Mouse (Mus musculus) myocyte (in vitro differentiated cells): Measurements from ENCODE around the gene Gm3238. TPM values are rescaled to one million over a fixed set of nuclear protein-coding genes. Genes with fewer than 3 reads are reported as not detected.
A peak's percentile ranks its signal among the peaks of the same experiment; 100 is the strongest.
"Not testable (repeated sequence)": the region's sequence is repeated elsewhere in the genome, so short reads cannot be mapped to it uniquely, and the experiment has no call there.

Source experiments
- H3K27me3 ChIP-seq: one replicate; pipeline ENCODE4 v1.6.1; 2011; ENCODE audit not compliant: control insufficient read depth, insufficient read depth, insufficient read length
- H3K36me3 ChIP-seq: one replicate; pipeline ENCODE4 v1.6.1; 2011; ENCODE audit not compliant: control insufficient read depth, insufficient read depth
- H3K4me2 ChIP-seq: one replicate; pipeline ENCODE4 v1.6.1; 2011; ENCODE audit warnings: low read depth, control low read depth
- H3K4me3 ChIP-seq: one replicate; pipeline ENCODE4 v1.5.1; 2011; ENCODE audit warnings: mild to moderate bottlenecking, control low read depth, moderate library complexity
- H3K79me2 ChIP-seq: one replicate; pipeline ENCODE4 v1.6.1; 2011; ENCODE audit not compliant: control insufficient read depth, insufficient read depth
- H3ac ChIP-seq: one replicate; pipeline ENCODE4 v1.6.1; 2011; ENCODE audit not compliant: control insufficient read depth, insufficient read length
- CEBPB ChIP-seq: IDR thresholded peaks from 2 replicates; pipeline ENCODE4 v1.6.1; 2011; ENCODE audit warnings: mild to moderate bottlenecking, moderate library complexity; ENCODE audit not compliant: poor library complexity, insufficient read depth, severe bottlenecking
- E2F4 ChIP-seq: IDR thresholded peaks from one replicate; pipeline ENCODE4 v1.6.1; 2011; ENCODE audit warnings: mild to moderate bottlenecking, control low read depth, moderate library complexity; ENCODE audit not compliant: insufficient read depth
- MAX ChIP-seq: IDR thresholded peaks from one replicate; pipeline ENCODE4 v1.6.1; 2011; ENCODE audit warnings: low read depth, mild to moderate bottlenecking, control low read depth
- MYOD1 ChIP-seq, 3 experiments: IDR thresholded peaks; one replicate each; pipeline ENCODE4 v1.6.1; 2011; ENCODE audit warnings: control low read depth in 2 of 3, low read depth in 2 of 3, mild to moderate bottlenecking in 2 of 3, moderate library complexity in 1 of 3; ENCODE audit not compliant: insufficient read length in 2 of 3, control insufficient read depth in 1 of 3
- MYOG ChIP-seq, 3 experiments: IDR thresholded peaks; one replicate each; pipeline ENCODE4 v1.6.1; 2011; ENCODE audit warnings: control low read depth in 2 of 3, low read depth in 2 of 3, mild to moderate bottlenecking in 2 of 3; ENCODE audit not compliant: insufficient read length in 2 of 3, control insufficient read depth in 1 of 3, insufficient read depth in 1 of 3
- POLR2A ChIP-seq: IDR thresholded peaks from one replicate; pipeline ENCODE4 v1.6.1; 2011; ENCODE audit warnings: low read depth, mild to moderate bottlenecking, control low read depth, moderate library complexity; ENCODE audit not compliant: insufficient read length
- POLR2AphosphoS2 ChIP-seq: IDR thresholded peaks from one replicate; pipeline ENCODE4 v1.6.1; 2011; ENCODE audit warnings: low read depth, control low read depth; ENCODE audit not compliant: insufficient read length
- REST ChIP-seq: IDR thresholded peaks from one replicate; pipeline ENCODE4 v1.6.1; 2011; ENCODE audit warnings: mild to moderate bottlenecking, control low read depth, moderate library complexity; ENCODE audit not compliant: insufficient read depth, insufficient read length
- SRF ChIP-seq: IDR thresholded peaks from one replicate; pipeline ENCODE4 v1.6.1; 2011; ENCODE audit warnings: low read depth; ENCODE audit not compliant: control insufficient read depth, insufficient read length
- TCF12 ChIP-seq: IDR thresholded peaks from one replicate; pipeline ENCODE4 v1.6.1; 2011; ENCODE audit warnings: mild to moderate bottlenecking, control low read depth; ENCODE audit not compliant: poor library complexity, insufficient read depth, severe bottlenecking
- TCF3 ChIP-seq: IDR thresholded peaks from one replicate; pipeline ENCODE4 v1.6.1; 2011; ENCODE audit warnings: low read depth, control low read depth; ENCODE audit not compliant: insufficient read length
- USF1 ChIP-seq: IDR thresholded peaks from one replicate; pipeline ENCODE4 v1.6.1; 2011; ENCODE audit warnings: low read depth, mild to moderate bottlenecking, control low read depth, moderate library complexity
- polyA plus RNA-seq: library from polyadenylated mRNA; unstranded; fragments of >200 nt; fragmentation: generic; extraction: Trizol; gene quantifications from one replicate; pipeline ENCODE4 v1.2.1, GENCODE M21; 2012; ENCODE audit warnings: missing spikeins

The Gm3238 gene
- polyA plus RNA-seq, 1 experiment = not detected

GRCm38 (mm10) chr10:77788621-77789020 is 17.5 kb upstream of the Gm3238 start:
- no peaks in the 10 kb centered on the region for H3K79me2 ChIP-seq
- no peak overlapping the region for H3ac ChIP-seq
- peaks cover 6% of the 10 kb centered on the region for H3K27me3 ChIP-seq
- no peak overlapping the region for H3K4me2 ChIP-seq
- TF ChIP-seq MAX (no peak), USF1 (no peak), TCF12 (no peak), POLR2A (no peak), MYOD1 (IDR thresholded peaks at IDR 0.05; ENCODE audit: control insufficient read depth in 1 of 3, insufficient read length in 2 of 3, low read depth in 2 of 3) (no peak), TCF3 (no peak), SRF (no peak), REST (no peak), POLR2AphosphoS2 (no peak)
- no peak overlapping the region for H3K4me3 ChIP-seq
- no peaks in the 10 kb centered on the region for H3K36me3 ChIP-seq

- not testable (repeated sequence) for H3ac ChIP-seq, H3K4me2 ChIP-seq
- TF ChIP-seq TCF3 (peak; percentile 49), MYOG (IDR thresholded peaks at IDR 0.05; ENCODE audit: control insufficient read depth in 1 of 3, insufficient read depth in 1 of 3, insufficient read length in 2 of 3, low read depth in 2 of 3) (peak in 1 of 3 experiments; percentile 45), MYOD1 (IDR thresholded peaks at IDR 0.05; ENCODE audit: control insufficient read depth in 1 of 3, insufficient read length in 2 of 3, low read depth in 2 of 3) (peak in 2 of 3 experiments; percentile 16 to 56)
These were observed 16.8 kb upstream of the Gm3238 start, which contains the start of gene Gm7137 for GRCm38 (mm10) chr10:77787876-77788275. Gene Gm7137, minus strand, starts transcription at chr10:77788200.

GRCm38 (mm10) chr10:77783396-77783795 is 12.3 kb upstream of the Gm3238 start:
- H3K4me3 ChIP-seq, H3K4me2 ChIP-seq, H3K27me3 ChIP-seq, H3K79me2 ChIP-seq, H3K36me3 ChIP-seq, H3ac ChIP-seq: not testable (repeated sequence)

More at GRCm38 (mm10) chr10:77787876-77788275, 16.8 kb upstream of the Gm3238 start, which contains the start of gene Gm7137:
- not testable (repeated sequence) for H3K4me3 ChIP-seq, H3K36me3 ChIP-seq, H3K27me3 ChIP-seq, H3K79me2 ChIP-seq

GRCm38 (mm10) chr10:77782442-77782841 is 11.3 kb upstream of the Gm3238 start, which contains the start of gene Gm3250:
Gene Gm3250, minus strand, starts transcription at chr10:77782542.
- H3K4me2 ChIP-seq, H3K4me3 ChIP-seq, H3ac ChIP-seq, H3K79me2 ChIP-seq, H3K36me3 ChIP-seq, H3K27me3 ChIP-seq: not testable (repeated sequence)

GRCm38 (mm10) chr10:77776844-77777243 is 5.7 kb upstream of the Gm3238 start, which contains the start of gene Gm7138:
Gene Gm7138, minus strand, starts transcription at chr10:77776944.
- H3ac ChIP-seq, H3K36me3 ChIP-seq, H3K27me3 ChIP-seq, H3K79me2 ChIP-seq, H3K4me3 ChIP-seq, H3K4me2 ChIP-seq: not testable (repeated sequence)

- not testable (repeated sequence) for H3ac ChIP-seq, H3K4me2 ChIP-seq, H3K4me3 ChIP-seq, H3K79me2 ChIP-seq, H3K27me3 ChIP-seq, H3K36me3 ChIP-seq
These were observed 1.0 kb upstream of the Gm3238 start for GRCm38 (mm10) chr10:77772142-77772541.

GRCm38 (mm10) chr10:77769727-77770126 is 1.4 kb downstream of the Gm3238 start:
- no peaks in the 10 kb centered on the region for H3K79me2 ChIP-seq
- H3ac ChIP-seq = no peak overlapping the region
- no peak overlapping the region for H3K4me3 ChIP-seq
- no peaks in the 10 kb centered on the region for H3K36me3 ChIP-seq
- H3K4me2 ChIP-seq = no peak overlapping the region
- no peaks in the 10 kb centered on the region for H3K27me3 ChIP-seq
- no peak for TF ChIP-seq TCF12
- TF ChIP-seq REST = no peak
- no peak for TF ChIP-seq USF1
- TF ChIP-seq CEBPB = no peak
- TF ChIP-seq SRF = no peak
- no peak for TF ChIP-seq POLR2AphosphoS2
- TF ChIP-seq MYOD1 (IDR thresholded peaks at IDR 0.05; ENCODE audit: control insufficient read depth in 1 of 3, insufficient read length in 2 of 3, low read depth in 2 of 3) = no peak
- no peak for TF ChIP-seq MYOG (IDR thresholded peaks at IDR 0.05; ENCODE audit: control insufficient read depth in 1 of 3, insufficient read depth in 1 of 3, insufficient read length in 2 of 3, low read depth in 2 of 3)
- no peak for TF ChIP-seq POLR2A
- TF ChIP-seq MAX = no peak
- no peak for TF ChIP-seq E2F4
- no peak for TF ChIP-seq TCF3

- H3K27me3 ChIP-seq, H3K36me3 ChIP-seq, H3K79me2 ChIP-seq, H3K4me3 ChIP-seq, H3ac ChIP-seq, H3K4me2 ChIP-seq: not testable (repeated sequence)
These were observed 11.5 kb downstream of the Gm3238 start, which contains the start of gene Gm3233 for GRCm38 (mm10) chr10:77759582-77759981. Gene Gm3233, minus strand, starts transcription at chr10:77759682.
